Mouse (Mus musculus) kidney, postnatal 4 days (tissue): Measurements from ENCODE around the gene Helz.
"Not testable (repeated sequence)": the region's sequence is repeated elsewhere in the genome, so short reads cannot be mapped to it uniquely, and the experiment has no call there.

Experiments
- DNase-seq, 2 experiments: peaks; one replicate each; pipeline ENCODE4 v3.0.0; 2021; ENCODE audit warnings: mixed read lengths in 2 of 2

Helz gene

DNA sequence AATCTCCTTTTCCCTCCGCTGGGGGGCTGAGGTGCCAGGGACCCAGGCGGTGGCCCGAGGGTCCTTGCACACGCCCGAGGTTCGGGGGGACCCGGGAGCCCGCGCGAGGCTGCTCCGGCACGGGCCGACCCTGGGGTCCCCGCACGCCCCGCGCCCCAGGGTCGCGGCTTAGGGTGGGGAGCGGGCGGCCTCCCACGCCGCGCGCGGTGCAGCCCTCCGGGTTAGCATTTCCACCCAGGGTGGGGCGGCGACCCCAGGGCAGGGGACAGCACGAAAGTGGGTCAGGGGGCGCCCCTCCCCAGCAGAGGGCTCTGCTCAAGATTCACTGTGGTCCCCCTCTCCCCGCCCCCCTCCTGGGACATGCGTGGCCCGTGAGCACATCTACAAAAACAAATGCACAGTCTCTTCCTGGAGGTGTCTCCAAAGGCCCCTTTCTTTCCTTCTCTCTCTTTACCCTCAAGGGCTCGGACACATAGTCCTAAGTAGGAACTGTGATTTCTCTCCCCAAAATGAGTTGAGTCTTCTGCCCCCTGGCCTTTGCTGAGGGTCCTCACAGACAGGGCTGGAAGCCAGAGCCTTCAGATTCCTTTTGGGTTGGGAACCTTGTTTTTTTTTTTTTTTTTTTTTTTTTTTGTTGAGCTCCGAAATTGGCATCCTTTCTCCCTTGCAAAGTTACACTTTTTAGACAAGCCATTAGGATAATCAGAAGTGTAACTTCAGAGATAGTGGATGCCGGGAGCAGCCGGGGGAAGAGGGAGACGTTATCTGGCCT, 660 bp downstream of the Helz start:
- peak; percentile 32 to 54 for DNase-seq

DNA sequence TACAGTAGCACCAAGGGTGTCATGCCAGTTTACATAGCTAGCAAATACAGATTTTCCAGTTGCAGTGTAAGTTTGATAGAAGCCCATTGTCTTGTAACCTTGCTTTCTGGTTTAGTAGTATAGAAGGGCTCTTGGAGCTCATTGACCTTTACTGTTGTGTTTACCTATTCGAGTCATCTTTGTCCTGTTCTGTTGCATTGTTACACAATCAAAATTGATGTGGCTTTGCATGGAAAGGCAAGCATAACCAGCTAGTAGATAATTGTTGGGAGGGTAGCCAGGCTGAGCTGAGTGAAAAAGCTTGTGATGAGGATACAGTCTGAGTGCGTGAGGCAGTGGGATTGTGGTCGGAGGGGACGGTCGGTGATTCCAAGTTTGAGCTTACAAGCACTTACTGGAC, 12.1 kb downstream of the Helz start:
- DNase-seq: no peak

DNA sequence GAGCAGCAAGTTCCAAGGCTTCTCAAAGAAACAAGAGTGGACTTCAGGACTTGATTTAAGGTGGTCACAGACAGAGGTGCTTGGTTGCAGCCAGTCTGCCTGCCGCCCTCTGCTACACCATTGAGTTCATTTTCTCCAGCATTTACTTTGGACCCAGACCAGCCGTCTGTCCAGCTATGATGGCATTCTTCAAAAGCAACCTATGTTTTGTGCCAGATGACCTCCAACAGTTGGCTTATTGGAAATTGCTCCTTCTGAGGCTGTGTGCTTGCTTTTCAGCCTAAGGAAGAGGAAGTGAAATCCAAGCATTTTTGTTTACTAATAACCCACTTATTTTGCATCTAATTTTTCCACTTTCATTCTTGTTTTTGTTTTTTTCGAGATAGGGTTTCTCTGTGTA, 19.7 kb downstream of the Helz start:
- DNase-seq: no peak

DNA sequence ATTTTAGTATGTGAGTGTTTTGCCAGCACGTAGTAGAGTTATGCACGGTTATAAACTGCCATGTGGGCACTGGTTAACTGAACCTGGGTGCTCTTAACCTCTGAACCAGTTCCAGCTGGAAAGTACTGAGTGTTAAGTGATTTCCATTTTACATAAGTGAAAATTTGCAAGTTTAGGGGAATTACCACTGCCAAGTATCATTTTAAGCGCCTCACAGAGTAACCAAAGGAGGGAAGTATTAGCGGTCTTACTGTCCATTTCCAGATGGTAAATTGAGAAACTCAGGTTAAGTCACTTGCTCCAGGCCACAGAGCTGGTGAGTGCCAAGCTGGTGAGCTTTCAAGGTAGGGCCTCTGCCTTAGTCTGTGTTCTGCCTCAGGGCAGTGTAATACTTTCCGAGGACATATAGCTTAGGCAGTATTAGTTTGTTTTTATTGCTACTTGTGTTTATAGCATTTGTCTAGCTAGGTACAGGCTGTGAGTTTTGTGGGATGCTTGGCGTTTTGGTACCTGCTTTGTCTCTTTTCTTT, 20.8 kb downstream of the Helz start:
- no peak for DNase-seq

DNA sequence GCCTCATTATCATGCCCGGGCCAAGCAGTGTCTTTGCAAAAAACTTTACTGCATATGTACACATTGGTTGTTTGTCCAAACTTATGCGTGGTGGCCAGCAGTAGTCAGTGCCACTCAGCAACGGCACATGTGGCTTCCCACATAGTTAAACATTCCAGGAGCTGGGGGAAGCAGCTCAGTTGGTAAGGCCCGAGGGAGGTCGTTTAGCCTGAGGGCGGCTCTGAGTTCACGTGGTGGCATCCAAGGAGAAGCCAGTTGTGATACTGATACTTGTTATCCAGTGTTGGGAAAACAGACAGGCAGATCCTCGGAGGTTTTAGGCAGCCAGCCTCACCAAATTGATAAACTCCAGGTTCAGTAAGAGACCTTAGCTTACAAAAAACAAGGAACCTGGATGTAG, 23.2 kb downstream of the Helz start:
- DNase-seq: not testable (repeated sequence)

DNA sequence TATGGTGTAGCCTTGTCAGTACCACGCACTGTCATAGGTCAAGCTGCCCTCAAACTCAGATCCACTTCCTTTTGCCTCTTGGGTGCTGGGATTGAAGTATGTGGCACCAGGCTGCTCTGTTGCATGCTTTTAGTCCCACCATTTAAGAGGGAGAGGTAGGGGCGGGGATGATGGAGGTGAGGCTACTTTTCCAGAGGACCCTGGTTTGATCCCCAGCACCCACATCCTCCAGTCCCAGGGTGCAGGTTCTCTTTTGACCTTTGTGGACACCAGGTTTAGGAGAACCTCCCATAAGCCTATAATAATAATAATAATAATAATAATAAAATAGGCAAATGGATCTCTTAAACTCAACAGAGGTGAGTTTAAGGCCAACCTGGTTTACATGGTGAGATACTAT, 23.6 kb downstream of the Helz start:
- DNase-seq: no peak

DNA sequence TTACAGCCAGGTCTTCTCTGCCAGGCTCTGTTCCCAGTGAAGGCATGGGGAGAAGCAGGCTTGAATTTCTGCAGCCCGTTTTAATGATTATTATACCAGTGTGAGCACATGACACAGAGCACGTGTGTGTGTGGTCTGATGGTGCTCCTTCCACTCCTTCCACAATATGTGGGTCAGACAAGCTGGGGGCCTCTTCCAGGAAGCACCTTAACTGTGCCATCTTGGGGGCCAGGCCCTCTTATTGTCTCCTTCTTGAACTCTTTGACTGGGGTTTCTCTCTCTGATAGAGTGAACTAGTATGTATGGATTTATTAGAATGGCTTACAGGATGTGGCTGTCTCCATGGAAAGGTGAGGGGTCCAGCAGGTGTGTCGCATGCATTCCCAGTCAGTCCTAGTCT, 24.8 kb downstream of the Helz start:
- DNase-seq: no peak

DNA sequence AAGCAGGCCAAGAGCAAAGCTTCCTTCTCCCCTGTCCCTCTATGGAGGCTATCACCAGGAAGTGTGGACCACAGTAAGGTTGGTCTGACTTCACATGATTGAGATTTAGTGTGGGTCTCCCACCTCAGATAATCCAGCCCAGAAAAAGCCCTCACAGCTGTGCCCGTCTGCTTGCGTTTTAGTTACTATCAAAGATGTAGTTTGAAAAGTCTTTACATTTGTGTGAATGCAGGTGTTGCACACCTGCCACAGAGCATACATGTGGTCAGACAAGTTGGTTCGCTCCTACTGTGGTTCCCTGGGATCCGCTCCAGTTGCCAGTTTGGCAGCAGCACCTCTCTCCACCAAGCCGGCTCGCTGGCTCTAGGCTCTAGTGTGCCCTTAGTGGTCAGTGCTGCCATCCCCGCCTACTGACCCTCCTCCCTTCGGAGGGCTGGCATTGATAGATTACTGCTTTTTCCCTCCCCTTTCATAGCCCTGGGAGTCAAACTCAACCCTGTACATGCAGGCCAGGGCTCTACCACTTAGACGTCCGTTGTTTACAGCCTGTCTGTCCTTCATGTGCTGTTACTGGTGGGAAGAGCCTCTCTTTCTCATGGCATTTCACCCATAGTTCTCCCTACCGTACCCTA, 25.4 kb downstream of the Helz start:
- peak; percentile 60 to 77 for DNase-seq

DNA sequence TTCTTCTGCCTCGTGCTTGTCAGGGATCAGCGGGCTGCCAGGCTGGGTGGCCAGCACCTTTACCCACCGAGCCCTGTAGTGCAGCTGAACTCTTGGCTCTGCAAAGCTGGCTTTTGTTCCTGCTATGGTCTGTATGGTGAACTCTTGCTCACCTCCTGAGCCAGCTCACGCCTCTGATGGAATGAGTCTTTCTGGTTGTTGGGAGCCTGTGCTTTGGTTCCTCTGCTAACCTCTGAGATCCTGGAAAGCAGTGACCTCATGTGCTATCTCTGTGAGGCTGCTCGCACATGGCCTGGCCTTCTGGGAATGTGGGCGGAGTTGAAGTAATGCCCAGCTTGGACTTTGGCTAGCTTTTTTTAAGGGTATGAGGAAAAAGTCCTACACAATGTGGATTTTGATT, 26.1 kb downstream of the Helz start:
- DNase-seq: peak; percentile 50 to 70

DNA sequence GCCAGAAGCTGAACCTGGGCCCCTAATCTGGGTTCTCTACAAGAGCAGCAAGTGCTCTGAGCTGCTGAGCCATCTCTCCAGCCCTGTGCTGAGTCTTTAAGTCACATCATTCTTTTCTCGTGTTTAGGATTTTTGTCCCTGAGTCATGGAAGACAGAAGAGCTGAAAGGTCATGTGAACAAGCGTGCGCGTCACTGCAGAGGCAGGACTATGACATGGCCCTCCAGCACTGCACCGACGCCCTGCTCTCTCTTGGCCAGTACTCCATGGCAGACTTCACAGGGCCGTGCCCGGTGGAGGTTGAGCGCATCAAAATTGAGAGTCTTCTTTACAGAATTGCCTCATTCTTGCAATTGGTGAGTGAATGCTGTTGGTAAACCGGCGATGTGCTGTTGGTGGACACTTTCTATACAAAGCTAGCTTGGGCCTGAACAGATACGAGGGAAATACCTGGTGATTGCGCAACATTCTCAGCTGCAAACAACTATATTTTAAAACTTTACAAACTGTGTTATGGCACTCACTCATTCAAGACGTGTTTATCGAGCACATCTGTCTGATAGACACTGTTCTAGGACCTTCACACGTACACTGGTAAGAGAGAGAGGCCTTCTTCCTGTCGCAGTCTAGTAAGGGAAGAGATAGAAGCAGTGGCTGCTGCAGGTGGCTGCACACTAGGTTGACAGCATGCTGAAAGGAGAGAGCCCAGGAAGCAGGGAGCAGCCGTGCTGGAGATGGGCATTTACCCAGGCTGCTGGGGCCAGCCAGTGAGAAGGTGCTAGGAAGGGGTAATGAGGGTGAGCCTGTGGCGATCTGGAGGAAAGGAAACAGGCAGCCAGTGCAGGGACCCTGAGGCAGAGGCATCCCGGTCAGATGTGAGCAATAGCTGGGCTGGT, 27.3 kb downstream of the Helz start:
- no peak for DNase-seq

DNA sequence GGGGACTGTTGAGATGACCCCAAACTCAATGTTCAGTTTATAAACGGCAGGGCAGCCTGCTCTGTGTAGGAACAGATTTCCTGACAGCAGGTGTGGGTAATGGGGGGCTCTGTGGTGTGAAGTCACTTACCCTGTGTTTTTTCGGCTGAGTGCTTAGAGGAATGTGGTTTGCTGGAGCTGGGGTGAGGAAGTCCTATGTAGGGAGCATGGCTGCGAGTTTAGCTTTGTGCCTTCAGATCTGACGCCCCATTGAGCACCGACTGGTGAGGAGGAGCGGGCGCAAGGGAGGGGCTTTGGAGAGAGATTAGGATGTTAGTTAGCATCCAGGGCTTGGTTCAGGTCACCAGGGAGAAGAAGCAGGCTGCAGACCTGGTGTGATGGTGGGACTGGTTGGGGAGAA, 28.5 kb downstream of the Helz start:
- DNase-seq: peak; percentile 41 to 61

DNA sequence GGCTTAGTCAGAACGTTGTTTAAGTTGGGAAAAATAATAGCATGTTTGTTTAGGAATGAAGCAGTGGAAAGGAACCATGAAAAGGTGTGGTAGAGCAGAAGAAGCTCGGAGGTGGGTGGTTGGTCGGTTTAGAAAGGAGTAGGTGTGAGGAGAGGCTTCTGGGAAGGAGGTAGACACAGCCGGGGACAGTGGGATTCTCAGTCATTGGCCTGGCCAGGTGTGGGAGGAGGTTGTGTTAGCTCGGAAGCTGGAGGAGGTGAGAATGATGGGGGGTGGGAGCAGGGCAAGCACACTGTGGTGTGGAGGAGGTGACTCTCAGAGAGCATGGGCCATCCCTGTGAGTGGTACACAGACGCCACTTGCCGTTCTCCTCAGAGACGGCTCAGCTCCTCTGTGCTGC, 29.7 kb downstream of the Helz start:
- DNase-seq: peak; percentile 25 to 51

DNA sequence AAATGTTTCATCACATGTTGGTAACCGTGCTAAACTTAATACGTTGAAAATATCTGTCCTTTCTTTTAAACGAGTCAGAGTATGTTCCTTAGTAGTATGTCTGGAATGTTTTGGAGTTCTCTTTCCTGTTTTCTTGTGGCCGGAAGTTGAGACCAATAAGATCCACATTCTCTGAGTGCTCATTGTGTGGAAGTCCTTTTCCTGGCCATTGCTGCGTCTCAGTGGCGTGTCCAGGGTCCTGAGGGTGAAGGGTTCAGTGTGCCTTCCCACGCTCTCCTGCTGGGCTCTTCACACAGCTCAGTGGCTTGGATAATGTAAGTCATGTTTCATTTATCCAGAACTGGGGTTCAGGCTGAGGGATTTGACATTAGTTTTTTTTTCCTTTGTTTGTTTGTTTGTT, 30.5 kb downstream of the Helz start:
- DNase-seq: peak; percentile 29 to 47

DNA sequence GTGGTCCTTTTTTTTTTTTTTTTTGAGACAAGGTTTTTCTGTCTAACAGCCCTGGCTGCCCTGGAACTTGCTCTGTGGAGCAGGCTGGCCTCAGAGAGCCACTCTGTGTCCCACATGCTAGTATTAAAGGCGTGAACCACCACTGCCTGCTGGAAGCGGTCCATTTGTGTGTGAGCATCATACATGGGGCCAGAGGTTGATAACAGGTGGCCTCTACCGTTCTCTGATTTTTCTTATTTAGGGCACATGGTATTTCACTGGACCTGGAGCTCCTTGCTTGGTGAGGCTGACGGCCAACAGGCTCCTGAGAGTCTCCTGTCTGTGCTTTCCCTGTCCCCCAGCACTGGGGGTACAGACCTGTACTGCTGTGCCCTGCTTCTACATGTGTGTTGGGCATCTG, 33.1 kb downstream of the Helz start:
- DNase-seq: no peak

DNA sequence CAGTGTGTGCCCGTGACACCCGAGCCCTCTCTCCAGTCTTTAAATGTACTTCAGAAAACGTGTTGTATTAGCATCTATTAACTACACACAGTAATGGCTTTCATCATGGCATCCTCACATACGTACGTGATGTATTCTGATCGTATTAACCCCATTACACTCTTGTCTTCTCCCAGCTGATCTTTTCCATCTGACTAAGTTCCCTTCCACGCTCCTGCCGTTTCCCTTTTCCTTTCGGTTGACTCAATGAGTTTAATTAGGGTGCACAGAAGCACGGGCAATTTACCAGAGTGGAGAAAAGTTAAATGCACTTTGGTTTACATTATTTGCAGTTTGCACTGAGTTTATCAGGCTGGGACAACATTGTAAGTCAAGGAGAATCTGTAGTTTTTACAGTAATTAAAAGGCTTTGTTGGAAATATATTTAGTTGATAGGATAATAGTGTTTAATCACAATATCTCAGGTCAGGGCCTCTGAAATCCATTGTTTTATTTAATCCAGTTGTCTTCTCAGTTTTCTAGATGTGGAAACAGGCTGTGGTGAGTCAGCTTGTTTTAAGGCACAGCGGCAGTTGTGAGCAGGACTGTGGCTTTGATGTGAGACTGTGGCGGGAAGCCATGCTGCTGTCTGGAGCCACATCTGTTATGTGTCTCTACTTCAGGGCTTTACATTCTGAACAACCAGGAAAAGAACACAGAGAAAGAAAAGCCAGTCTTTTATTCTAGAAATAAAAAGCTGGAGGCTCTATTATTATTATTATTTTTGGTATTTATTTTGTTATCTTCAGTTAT, 37.1 kb downstream of the Helz start:
- peak; percentile 59 to 69 for DNase-seq

DNA sequence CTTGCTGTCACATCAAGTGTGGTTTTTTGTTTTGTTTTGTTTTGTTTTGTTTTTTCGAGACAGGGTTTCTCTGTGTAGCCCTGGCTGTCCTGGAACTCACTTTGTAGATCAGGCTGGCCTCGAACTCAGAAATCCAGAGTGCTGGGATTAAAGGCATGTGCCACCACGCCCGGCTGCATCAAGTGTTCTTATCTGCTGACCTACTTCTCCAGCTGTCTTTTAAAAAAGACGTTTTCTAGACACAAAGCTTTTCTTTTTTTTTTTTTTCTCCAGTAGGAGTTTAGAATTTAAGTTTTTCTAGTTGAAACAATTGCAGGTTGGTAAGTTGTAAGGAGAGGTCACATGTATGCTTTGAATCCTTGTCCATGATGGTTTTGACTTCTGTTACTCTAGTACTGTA, 38.4 kb downstream of the Helz start:
- not testable (repeated sequence) for DNase-seq

DNA sequence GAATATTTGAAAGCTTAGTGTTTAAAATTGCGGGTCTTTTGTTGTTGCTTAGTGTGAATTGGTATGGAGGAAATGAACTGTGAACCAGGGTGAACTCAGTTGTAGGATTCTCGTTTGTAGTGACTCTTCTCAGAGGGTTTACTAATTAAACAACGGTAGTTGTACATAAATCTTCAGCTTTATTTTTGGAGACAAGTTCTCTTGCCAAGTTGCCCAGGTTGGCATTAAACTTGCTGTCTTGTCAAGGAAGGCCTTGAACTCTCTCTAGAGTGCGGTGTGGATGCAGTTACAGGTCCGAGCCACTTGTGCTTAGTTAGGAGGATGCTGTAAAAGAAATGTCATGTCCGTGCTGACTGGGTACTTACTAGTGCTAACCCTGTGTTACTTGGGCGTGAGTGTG, 39.4 kb downstream of the Helz start:
- no peak for DNase-seq

DNA sequence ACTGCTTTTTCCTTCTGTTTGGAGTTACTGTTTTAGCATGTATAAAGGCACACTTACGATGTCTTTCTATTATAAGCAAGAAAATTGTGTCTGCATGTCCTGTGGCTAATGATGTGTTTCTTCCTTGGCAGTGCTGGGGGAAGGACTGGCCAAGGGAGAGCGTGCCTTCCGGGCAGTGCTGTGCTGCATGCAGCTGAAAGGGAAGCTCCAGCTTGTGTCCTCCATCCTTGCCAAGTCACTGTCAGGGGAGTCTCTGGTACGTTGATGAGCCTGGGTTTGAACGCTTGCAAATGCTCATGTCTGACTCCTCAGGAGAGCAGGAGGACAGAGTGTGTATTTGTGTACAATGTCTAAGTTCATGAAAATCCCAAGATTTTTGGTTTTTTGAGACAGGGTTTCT, 44.8 kb downstream of the Helz start:
- DNase-seq: no peak

DNA sequence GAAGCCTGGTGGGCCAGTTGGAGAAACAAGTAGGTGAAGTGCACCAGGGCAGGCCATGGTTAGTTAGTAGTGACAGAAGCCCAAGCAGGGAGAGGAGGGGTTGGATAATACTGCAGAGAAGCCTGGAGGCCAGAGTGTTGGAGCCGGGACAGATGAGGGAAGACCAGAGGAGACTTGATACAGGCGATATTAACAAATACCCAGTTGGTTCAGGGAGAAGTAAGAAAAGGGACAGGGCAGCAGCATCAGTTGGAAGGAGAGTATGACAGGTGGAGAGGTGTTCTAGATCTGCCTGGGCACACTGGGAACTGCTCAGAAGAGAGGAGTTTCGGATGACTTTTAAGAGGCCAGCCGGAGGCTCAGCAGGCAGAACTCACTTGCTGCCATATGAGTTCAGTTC, 49.7 kb downstream of the Helz start:
- no peak for DNase-seq

DNA sequence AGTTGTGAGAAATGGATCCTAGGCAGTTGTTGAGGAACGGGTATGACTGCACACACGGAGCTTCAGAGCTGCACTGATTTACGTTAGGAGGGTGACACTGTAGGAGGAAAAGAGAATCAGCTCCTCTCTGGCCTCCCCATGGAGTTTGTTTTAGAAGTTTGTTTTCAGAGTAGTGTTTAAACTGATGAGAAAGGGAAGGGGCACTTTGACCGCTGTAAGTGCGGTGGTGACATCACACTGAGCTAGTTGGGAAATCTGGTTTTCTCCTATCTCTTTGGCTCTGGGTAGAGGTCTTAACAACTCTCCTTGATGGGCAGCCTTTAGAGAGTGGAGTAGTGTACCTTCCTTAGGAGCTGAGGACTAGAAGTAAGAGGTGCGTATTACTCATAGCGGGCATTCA, 58.0 kb downstream of the Helz start:
- no peak for DNase-seq

DNA sequence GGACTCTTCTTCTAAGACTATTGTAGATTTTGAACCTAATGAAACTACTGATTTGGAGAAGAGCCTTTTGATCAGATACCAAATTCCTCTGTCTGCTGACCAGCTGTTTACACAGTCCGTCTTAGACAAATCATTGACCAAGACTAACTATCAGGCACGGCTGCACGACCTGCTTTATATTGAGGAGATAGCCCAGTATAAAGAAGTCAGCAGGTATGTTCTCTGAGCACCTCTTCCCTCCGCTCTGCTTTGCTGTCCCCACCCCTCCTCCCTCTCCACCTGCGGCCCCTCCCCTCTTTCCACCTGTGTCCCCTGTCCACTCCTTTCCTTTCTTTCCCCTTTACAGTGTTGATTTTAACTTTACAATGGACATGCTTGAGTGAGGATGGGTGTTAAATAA, 66.2 kb downstream of the Helz start:
- DNase-seq: peak in 1 of 2 experiments; percentile 8

DNA sequence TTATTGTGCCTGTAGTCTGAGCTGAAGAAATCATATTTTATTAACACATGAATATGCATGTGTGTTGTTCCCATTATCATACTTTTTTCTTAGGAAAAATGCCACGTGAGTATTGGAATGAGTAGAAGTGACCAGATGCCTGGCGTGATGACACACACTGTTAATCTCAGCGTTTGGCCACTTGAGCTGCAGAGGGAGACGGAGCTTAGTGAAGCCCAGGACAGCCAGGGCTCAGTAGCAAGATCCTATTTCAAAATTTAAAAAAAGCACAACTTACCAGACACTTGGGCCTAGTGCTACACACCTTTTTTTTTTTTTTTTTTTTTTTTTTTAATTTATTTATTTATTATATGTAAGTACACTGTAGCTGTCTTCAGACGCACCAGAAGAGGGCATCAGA, 68.0 kb downstream of the Helz start:
- DNase-seq: no peak

DNA sequence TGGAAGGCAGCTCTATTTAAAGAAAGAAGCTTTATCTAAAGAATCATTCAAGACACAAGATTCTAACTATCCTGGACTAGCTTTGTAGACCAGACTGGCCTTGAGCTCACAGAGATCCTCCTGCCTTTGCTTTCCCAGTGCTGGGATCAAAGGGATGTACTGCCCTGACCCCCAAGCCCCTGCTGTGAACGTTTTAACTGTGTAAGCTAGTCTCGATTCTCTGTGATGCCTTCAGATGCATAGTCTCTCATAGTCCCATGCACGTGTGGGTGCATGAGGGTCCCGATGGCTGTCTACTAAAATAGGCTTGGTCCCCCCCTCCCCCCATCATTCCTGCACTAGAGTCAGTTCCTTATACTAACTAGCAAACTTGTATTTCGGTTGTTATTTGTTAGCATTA, 70.2 kb downstream of the Helz start:
- DNase-seq: no peak
